Mouse (Mus musculus) regulatory T cell (primary cell): ENCODE data around the gene Olfr1425.
"Not testable (repeated sequence)": the region's sequence is repeated elsewhere in the genome, so short reads cannot be mapped to it uniquely, and the experiment has no call there.

Experiments
- in situ Hi-C: fragments of 300-600 bp; cut with MboI, MseI; formaldehyde crosslinking; loops from one replicate; pipeline ENCODE4 v1.15.1; 2025; ENCODE audit warnings: high pct_unique_total_duplicates

Olfr1425 gene

GRCm38 (mm10) chr19:12077631-12078030 is at the start of gene Olfr1425:
Gene Olfr1425 (minus strand): TSS chr19:12077731.
- in situ Hi-C loops, result not testable (repeated sequence)

GRCm38 (mm10) chr19:12123103-12123502 is 45.6 kb upstream of the Olfr1425 start, which contains the start of gene Olfr76:
Gene Olfr76 (minus strand): TSS chr19:12123203.
- in situ Hi-C loops, result no loop called here

- in situ Hi-C loops, result no loop called here
Observed at GRCm38 (mm10) chr19:12116464-12116863, 38.9 kb upstream of the Olfr1425 start.

- in situ Hi-C loops, result no loop called here
Observed at GRCm38 (mm10) chr19:12115797-12116196, 38.3 kb upstream of the Olfr1425 start, which contains the start of gene Olfr1428. Gene Olfr1428 (minus strand): TSS chr19:12115897.

- in situ Hi-C loops, result no loop called here
Observed at GRCm38 (mm10) chr19:12113807-12114206, 36.3 kb upstream of the Olfr1425 start.

GRCm38 (mm10) chr19:12104541-12104940 is 27.0 kb upstream of the Olfr1425 start:
- in situ Hi-C loops, result no loop called here

GRCm38 (mm10) chr19:12103234-12103633 is 25.7 kb upstream of the Olfr1425 start, which contains the start of gene Olfr1427:
Gene Olfr1427 (minus strand): TSS chr19:12103334.
- in situ Hi-C loops, result no loop called here

GRCm38 (mm10) chr19:12091913-12092312 is 14.4 kb upstream of the Olfr1425 start, which contains the start of gene Olfr1426:
Gene Olfr1426 (minus strand): TSS chr19:12092013.
- in situ Hi-C loops, result no loop called here

GRCm38 (mm10) chr19:12069546-12069945 is 8.0 kb downstream of the Olfr1425 start:
- in situ Hi-C loops, result not testable (repeated sequence)

GRCm38 (mm10) chr19:12067806-12068205 is 9.7 kb downstream of the Olfr1425 start:
- in situ Hi-C loops, result not testable (repeated sequence)

- in situ Hi-C loops, result not testable (repeated sequence)
Observed at GRCm38 (mm10) chr19:12062582-12062981, 14.9 kb downstream of the Olfr1425 start, which contains the start of gene Olfr1424. Gene Olfr1424 (minus strand): TSS chr19:12062682.

GRCm38 (mm10) chr19:12043163-12043562 is 34.4 kb downstream of the Olfr1425 start:
- in situ Hi-C loops, result no loop called here

- in situ Hi-C loops, result no loop called here
Observed at GRCm38 (mm10) chr19:12041217-12041616, 36.3 kb downstream of the Olfr1425 start, which contains the start of gene Olfr1423. Gene Olfr1423 (minus strand): TSS chr19:12041317.

GRCm38 (mm10) chr19:12037727-12038126 is 39.8 kb downstream of the Olfr1425 start:
- in situ Hi-C loops, result no loop called here

- in situ Hi-C loops, result no loop called here
Observed at GRCm38 (mm10) chr19:12026606-12027005, 50.9 kb downstream of the Olfr1425 start.

GRCm38 (mm10) chr19:12025333-12025732 is 52.2 kb downstream of the Olfr1425 start:
- in situ Hi-C loops, result no loop called here

- in situ Hi-C loops, result loop anchor here (25.0 kb wide), 3 partner anchors 537 to 788 kb away; partner anchors contain the start of genes Gm4952 and Gm8369
Observed at GRCm38 (mm10) chr19:12024149-12024548, 53.4 kb downstream of the Olfr1425 start.
